Mouse (Mus musculus): Measurements from ENCODE around the gene Cyp2d12. TPM values are rescaled to one million over a fixed set of nuclear protein-coding genes. Genes with fewer than 3 reads are reported as not detected.

Cyp2d12 gene
- total RNA-seq (2012; rRNA removed) (not detected in 2 replicates), polyA plus RNA-seq (2012; ENCODE audit: insufficient read depth in 1 of 2, insufficient read length in 2 of 2, low read depth in 1 of 2, low replicate concordance in 2 of 2, missing spikeins in 1 of 2) (not detected)

- DNase-seq (ENCODE audit: low read depth, low spot score), result no peak
- TF ChIP-seq ZC3H11A (IDR thresholded peaks at IDR 0.05; ENCODE audit: low read depth, low read length), result no peak
- no peak for TF ChIP-seq ZNF384 (IDR thresholded peaks at IDR 0.05; ENCODE audit: low read depth, low read length)
- TF ChIP-seq MYC (IDR thresholded peaks at IDR 0.05; ENCODE audit: low read depth, low read length), result no peak
- TF ChIP-seq NRF1 (IDR thresholded peaks at IDR 0.05; ENCODE audit: insufficient read depth, low read depth, low read length, poor library complexity, severe bottlenecking), result no peak
- TF ChIP-seq MAX (IDR thresholded peaks at IDR 0.05; ENCODE audit: low read length), result no peak
- TF ChIP-seq TBP (IDR thresholded peaks at IDR 0.05; ENCODE audit: low read depth, low read length), result no peak
- no peak for TF ChIP-seq ZKSCAN1 (IDR thresholded peaks at IDR 0.05; ENCODE audit: low read depth, low read length)
- TF ChIP-seq TAL1 (IDR thresholded peaks at IDR 0.05; ENCODE audit: low read length), result no peak
- no peak for TF ChIP-seq CTCF (IDR thresholded peaks at IDR 0.05 in 2 of 3, conservative IDR thresholded peaks at IDR 0.05 in 1 of 3; ENCODE audit: control insufficient read depth in 1 of 3, insufficient read depth in 1 of 3, low read depth in 2 of 3, low read length in 3 of 3, poor library complexity in 1 of 3, severe bottlenecking in 1 of 3)
- TF ChIP-seq MEF2A (IDR thresholded peaks at IDR 0.05; ENCODE audit: extremely low read depth, insufficient replicate concordance, low read depth, low read length, poor library complexity, severe bottlenecking), result no peak
- TF ChIP-seq ELF1 (IDR thresholded peaks at IDR 0.05; ENCODE audit: low read depth, low read length), result no peak
- TF ChIP-seq GATA1 (IDR thresholded peaks at IDR 0.05; ENCODE audit: low read depth, low read length), result no peak
- TF ChIP-seq MAFK (IDR thresholded peaks at IDR 0.05; ENCODE audit: borderline replicate concordance, low read depth, low read length), result no peak
- no peak for TF ChIP-seq EP300 (IDR thresholded peaks at IDR 0.05; ENCODE audit: low read depth in 1 of 2, low read length in 2 of 2)
- no peak for TF ChIP-seq BHLHE40 (IDR thresholded peaks at IDR 0.05; ENCODE audit: borderline replicate concordance, low read depth, low read length)
- TF ChIP-seq POLR2AphosphoS2 (IDR thresholded peaks at IDR 0.05; ENCODE audit: low read length), result no peak
- TF ChIP-seq SMC3 (IDR thresholded peaks at IDR 0.05; ENCODE audit: low read depth, low read length), result no peak
- no peak for TF ChIP-seq E2F4 (IDR thresholded peaks at IDR 0.05; ENCODE audit: borderline replicate concordance, low read depth, low read length)
- Histone ChIP-seq H3K9ac (ENCODE audit: control insufficient read depth, low read depth, low read length, poor library complexity, severe bottlenecking) (no peak within 1 kb of the TSS), H3K36me3 (ENCODE audit: control insufficient read depth in 1 of 2, insufficient read depth in 2 of 2, low read length in 2 of 2) (no peaks in the 10 kb centered on the region), H3K4me3 (ENCODE audit: control insufficient read depth in 1 of 2, insufficient read depth in 1 of 2, low read depth in 2 of 2, low read length in 2 of 2) (no peak within 1 kb of the TSS), H3K9me3 (replicated peaks; ENCODE audit: insufficient read depth, low read length) (no peaks in the 10 kb centered on the region), H3K79me2 (ENCODE audit: control insufficient read depth, insufficient read depth, low read length, poor library complexity) (no peaks in the 10 kb centered on the region), H3K27me3 (ENCODE audit: control insufficient read depth in 1 of 2, insufficient read depth in 2 of 2, low read length in 2 of 2) (no peaks in the 10 kb centered on the region), H3K4me1 (ENCODE audit: control insufficient read depth in 1 of 2, insufficient read depth in 2 of 2, low read length in 2 of 2) (no peaks in the 10 kb centered on the region), H3K27ac (ENCODE audit: control insufficient read depth, low read depth, low read length) (no peak within 1 kb of the TSS)
Observed at GRCm38 (mm10) chr15:82554531-82555230, at the start of gene Cyp2d12. TSS of gene Cyp2d12 (plus strand) at chr15:82555072.

- Histone ChIP-seq H3K27ac (ENCODE audit: control insufficient read depth, low read depth, low read length) (no peak overlapping the region), H3K4me1 (ENCODE audit: control insufficient read depth in 1 of 2, insufficient read depth in 2 of 2, low read length in 2 of 2) (no peaks in the 10 kb centered on the region), H3K4me3 (ENCODE audit: control insufficient read depth in 1 of 2, insufficient read depth in 1 of 2, low read depth in 2 of 2, low read length in 2 of 2) (no peak overlapping the region), H3K9ac (ENCODE audit: control insufficient read depth, low read depth, low read length, poor library complexity, severe bottlenecking) (no peak overlapping the region), H3K36me3 (ENCODE audit: control insufficient read depth in 1 of 2, insufficient read depth in 2 of 2, low read length in 2 of 2) (no peaks in the 10 kb centered on the region), H3K27me3 (ENCODE audit: control insufficient read depth in 1 of 2, insufficient read depth in 2 of 2, low read length in 2 of 2) (no peaks in the 10 kb centered on the region), H3K9me3 (replicated peaks; ENCODE audit: insufficient read depth, low read length) (no peaks in the 10 kb centered on the region), H3K79me2 (ENCODE audit: control insufficient read depth, insufficient read depth, low read length, poor library complexity) (no peaks in the 10 kb centered on the region)
- no peak for TF ChIP-seq TBP (IDR thresholded peaks at IDR 0.05; ENCODE audit: low read depth, low read length)
- TF ChIP-seq ETS1 (IDR thresholded peaks at IDR 0.05; ENCODE audit: low read depth, low read length), result no peak
- TF ChIP-seq TCF12 (IDR thresholded peaks at IDR 0.05; ENCODE audit: low read depth, low read length), result no peak
- TF ChIP-seq HCFC1 (IDR thresholded peaks at IDR 0.05; ENCODE audit: low read depth, low read length), result no peak
- no peak for TF ChIP-seq POLR2AphosphoS2 (IDR thresholded peaks at IDR 0.05; ENCODE audit: low read length)
- TF ChIP-seq MEF2A (IDR thresholded peaks at IDR 0.05; ENCODE audit: extremely low read depth, insufficient replicate concordance, low read depth, low read length, poor library complexity, severe bottlenecking), result no peak
- TF ChIP-seq MAFK (IDR thresholded peaks at IDR 0.05; ENCODE audit: borderline replicate concordance, low read depth, low read length), result no peak
- TF ChIP-seq JUND (IDR thresholded peaks at IDR 0.05; ENCODE audit: low read depth, low read length), result no peak
- no peak for TF ChIP-seq E2F4 (IDR thresholded peaks at IDR 0.05; ENCODE audit: borderline replicate concordance, low read depth, low read length)
- TF ChIP-seq EP300 (IDR thresholded peaks at IDR 0.05; ENCODE audit: low read depth in 1 of 2, low read length in 2 of 2), result no peak
- no peak for TF ChIP-seq MAZ (IDR thresholded peaks at IDR 0.05; ENCODE audit: low read depth, low read length)
- no peak for TF ChIP-seq ZKSCAN1 (IDR thresholded peaks at IDR 0.05; ENCODE audit: low read depth, low read length)
- no peak for TF ChIP-seq TAL1 (IDR thresholded peaks at IDR 0.05; ENCODE audit: low read length)
- TF ChIP-seq ELF1 (IDR thresholded peaks at IDR 0.05; ENCODE audit: low read depth, low read length), result no peak
- TF ChIP-seq BHLHE40 (IDR thresholded peaks at IDR 0.05; ENCODE audit: borderline replicate concordance, low read depth, low read length), result no peak
- no peak for TF ChIP-seq ZC3H11A (IDR thresholded peaks at IDR 0.05; ENCODE audit: low read depth, low read length)
- no peak for TF ChIP-seq GATA1 (IDR thresholded peaks at IDR 0.05; ENCODE audit: low read depth, low read length)
- DNase-seq (ENCODE audit: low read depth, low spot score), result no peak
Observed at GRCm38 (mm10) chr15:82506971-82507370, 47.9 kb upstream of the Cyp2d12 start.
